Mouse (Mus musculus) kidney, adult 11 months (tissue): ENCODE measurements around the gene Prl2b1.

Experiments
- DNase-seq: peaks from one replicate; pipeline ENCODE4 v3.0.0; 2022

The Prl2b1 gene

DNA sequence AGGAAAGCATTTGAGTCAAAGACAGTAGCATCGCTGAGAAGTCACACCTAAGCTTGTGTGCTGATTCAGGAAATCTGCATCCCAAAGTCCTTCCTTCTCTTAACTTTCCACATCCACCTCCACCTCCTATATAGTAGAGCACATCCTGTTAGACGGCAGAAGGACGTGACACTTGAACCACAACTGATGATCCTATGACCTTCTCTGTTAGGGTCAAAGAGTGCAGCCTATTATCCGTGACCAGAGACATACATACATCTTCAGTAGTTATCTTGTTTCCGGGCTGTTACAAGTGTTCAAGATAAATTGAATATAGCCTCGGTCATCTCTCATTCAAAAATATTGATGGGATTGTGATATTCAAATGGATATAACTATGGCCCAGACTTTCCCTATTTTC is at the start of gene Prl2b1:
Gene Prl2b1 (minus strand): TSS at position 101 of the 400 bp plus-strand sequence.
- DNase-seq, result no peak

DNA sequence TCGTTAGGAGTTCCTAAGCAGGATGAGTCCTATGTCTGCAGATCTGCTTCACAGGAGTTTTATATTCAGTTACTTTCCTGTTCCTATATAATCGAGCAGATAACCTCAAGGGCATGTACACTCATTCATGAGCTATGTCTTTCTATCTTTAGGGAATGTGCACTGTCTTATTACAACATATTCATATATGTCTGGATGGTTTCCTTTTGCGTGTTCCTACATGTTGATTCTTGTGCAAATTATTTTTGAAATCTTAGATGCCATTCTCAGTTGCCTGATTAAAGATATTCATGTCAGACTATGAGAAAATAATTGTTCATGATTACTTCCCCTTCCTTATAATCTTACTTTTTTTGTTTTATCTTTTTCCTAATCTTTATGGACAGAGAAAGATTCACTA is 47.9 kb upstream of the Prl2b1 start, which contains the start of gene Prl8a6:
Gene Prl8a6 (minus strand): TSS at position 101 of the 400 bp plus-strand sequence.
- DNase-seq, result no peak

DNA sequence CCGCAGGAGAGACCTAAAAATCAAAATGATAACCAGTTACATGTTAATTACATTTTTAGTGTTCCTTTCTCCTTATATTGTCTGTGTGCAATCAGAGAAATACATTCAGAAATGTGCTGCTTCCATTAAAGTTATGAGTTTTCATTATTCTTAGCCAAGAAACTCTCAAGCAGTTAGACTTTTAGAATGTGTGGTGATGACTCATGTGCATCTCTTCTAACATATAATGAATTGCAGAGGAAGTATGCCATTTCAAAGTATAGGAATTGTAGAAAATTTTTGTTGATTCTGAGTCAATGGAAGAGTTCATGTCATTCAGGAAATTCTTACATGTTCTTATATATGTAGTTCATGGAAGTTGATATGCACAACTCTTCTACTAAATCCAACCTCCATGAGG is 42.5 kb upstream of the Prl2b1 start:
- DNase-seq, result no peak

DNA sequence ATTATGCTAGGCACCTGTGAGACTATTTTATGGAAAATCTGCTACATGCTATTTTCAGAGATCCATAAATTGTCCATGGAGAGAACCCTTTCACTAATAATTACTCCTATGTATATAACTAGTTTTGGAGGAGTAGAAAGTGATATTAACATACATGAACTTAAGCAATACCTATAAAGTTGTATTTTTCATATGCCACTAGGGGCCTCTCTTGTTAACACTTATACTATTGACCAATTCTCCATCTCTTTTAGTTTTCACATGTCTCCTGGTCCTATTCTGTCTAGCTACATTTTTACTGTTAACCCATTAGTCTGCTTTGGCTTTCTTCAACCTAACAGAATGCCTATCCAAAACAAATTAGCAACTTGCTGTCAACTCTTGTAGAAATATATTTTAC is 23.0 kb upstream of the Prl2b1 start:
- DNase-seq, result no peak

DNA sequence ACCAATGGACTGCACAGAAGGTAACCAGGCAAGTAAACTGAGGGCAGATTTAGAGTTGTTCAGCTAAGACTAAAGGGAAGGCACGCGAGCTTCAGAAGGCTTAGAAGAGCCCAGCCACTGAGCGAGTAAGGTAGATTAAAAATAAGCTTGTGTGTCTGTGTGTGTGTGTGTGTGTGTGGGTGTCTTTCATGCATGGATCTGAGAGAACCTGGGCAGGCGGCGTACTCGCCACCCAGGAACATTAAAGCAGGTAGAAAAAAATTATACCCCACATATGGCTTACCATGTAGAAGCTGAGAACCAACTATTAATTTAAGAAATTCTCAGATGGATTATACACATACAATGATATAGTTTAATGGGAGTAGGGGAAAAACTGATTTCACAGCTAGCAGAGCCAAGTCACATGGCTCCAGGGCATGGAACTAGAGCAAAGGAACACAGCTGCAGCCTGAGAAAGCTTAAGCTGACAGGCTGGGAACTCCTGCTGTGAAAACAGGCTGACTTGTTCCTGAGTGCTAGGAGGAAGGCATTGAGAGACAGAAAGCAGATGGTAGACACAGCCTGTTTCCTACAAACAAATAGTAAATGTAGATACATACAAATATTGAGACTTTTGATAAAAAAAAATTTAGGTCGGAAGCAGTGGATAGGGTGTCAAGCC is 8.5 kb upstream of the Prl2b1 start:
- no peak for DNase-seq

DNA sequence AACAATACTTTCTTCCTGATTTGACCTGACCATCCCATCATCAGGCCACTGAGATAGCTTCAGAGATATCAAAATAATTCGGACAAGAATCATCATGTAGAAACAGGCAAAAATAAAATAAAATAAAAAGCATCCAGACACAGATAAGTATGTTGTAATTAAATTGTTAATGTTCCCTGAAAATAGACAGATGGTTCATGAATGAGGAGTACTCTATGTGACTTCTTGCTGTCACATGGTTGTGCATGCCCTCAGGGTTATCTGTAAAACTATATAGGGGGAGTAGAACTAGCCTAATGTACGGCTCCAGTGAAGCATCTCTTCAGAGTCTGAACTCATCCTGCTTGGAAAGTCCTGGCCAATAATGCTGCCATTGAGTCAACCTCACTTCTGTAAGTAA is 45.3 kb downstream of the Prl2b1 start, which contains the start of gene Prl8a2:
Gene Prl8a2 (plus strand): TSS at position 301 of the 400 bp plus-strand sequence.
- no peak for DNase-seq

DNA sequence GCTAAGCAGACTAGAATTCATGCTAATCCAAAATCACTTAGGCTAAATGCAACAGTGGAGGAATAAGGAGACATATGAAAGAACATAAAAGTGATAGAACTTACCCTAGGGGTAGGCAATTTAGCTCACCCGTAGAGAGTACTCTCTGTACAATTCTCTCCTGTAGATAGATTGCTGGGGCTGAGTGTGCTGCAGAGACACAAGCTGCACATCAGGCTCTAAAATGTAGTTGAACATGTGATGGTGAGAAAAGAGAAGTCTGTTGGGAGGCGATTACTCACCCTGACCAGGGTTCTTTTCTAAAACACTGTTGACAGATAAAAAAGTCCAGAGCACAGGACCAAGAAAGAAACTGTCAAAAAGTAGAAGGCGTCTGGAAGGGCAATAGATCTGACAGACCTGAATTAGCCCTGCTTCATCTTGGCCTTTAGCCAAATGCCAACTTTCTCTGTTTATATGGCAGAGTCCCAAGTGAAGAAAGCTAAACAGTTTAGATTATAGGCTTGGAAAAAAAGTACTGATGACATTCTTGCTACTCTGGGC is 47.8 kb downstream of the Prl2b1 start:
- no peak for DNase-seq

DNA sequence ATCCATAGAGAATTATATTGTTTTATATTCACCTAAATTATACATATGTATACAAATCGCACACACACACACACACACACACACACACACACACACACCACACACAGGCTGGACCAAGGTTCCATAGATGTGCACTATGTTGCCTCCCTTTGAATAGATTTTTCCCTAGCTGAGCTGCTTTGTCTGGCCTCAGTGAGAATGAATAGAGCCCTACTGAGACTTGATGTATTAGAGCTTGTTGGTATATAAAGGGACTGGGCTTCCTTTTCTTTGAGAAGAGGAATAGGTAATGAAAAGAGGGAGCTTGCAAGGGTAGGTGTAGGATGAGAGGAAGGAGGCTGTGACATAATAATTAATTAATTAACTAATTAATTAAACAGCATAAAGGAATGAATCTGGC is 55.7 kb downstream of the Prl2b1 start:
- no peak for DNase-seq
